Mouse (Mus musculus): ENCODE measurements around the gene 4930562C15Rik.
"Not testable (repeated sequence)": the region's sequence is repeated elsewhere in the genome, so short reads cannot be mapped to it uniquely, and the experiment has no call there.

4930562C15Rik gene

GRCm38 (mm10) chr16:4835191-4835590, at the start of gene 4930562C15Rik:
4930562C15Rik (plus strand) TSS chr16:4835416.
- in situ Hi-C loops (cut with MboI, MseI): no loop called here

- in situ Hi-C loops (cut with MboI, MseI): loop anchor here in 1 of 2 experiments (5.0 kb wide), 1 partner anchor 68 kb away; the partner anchor contains the start of gene Nmral1
These were observed 49.5 kb upstream of the 4930562C15Rik start for GRCm38 (mm10) chr16:4785706-4786105.

- in situ Hi-C loops (cut with MboI, MseI): loop anchor here in 1 of 2 experiments (5.0 kb wide), 1 partner anchor 71 kb away; the partner anchor contains the start of gene Nmral1
These were observed 47.0 kb upstream of the 4930562C15Rik start for GRCm38 (mm10) chr16:4788176-4788575.

- in situ Hi-C loops (cut with MboI, MseI): loop anchor here in 1 of 2 experiments (5.0 kb wide), 1 partner anchor 72 kb away; the partner anchor contains the start of gene Nmral1
These were observed 45.9 kb upstream of the 4930562C15Rik start for GRCm38 (mm10) chr16:4789311-4789768.

GRCm38 (mm10) chr16:4789810-4790559, 45.2 kb upstream of the 4930562C15Rik start, which contains the start of gene Cdip1:
Cdip1 (minus strand) TSS chr16:4790292.
- in situ Hi-C loops (cut with MboI, MseI): loop anchor here in 1 of 2 experiments (5.0 kb wide), 1 partner anchor 73 kb away; the partner anchor contains the start of gene Nmral1

GRCm38 (mm10) chr16:4791332-4791731, 43.9 kb upstream of the 4930562C15Rik start:
- in situ Hi-C loops (cut with MboI, MseI): no loop called here

- in situ Hi-C loops (cut with MboI, MseI): no loop called here
These were observed 38.6 kb upstream of the 4930562C15Rik start for GRCm38 (mm10) chr16:4796631-4797030.

- in situ Hi-C loops (cut with MboI, MseI): loop anchor here (10.0 kb wide), 2 partner anchors 306 to 1104 kb away; partner anchors contain the start of gene Mefv (in 1 of the 2)
These were observed 16.9 kb upstream of the 4930562C15Rik start for GRCm38 (mm10) chr16:4818349-4818748.

GRCm38 (mm10) chr16:4824466-4824865, 10.8 kb upstream of the 4930562C15Rik start:
- in situ Hi-C loops (cut with MboI, MseI): not testable (repeated sequence)

GRCm38 (mm10) chr16:4827639-4828038, 7.6 kb upstream of the 4930562C15Rik start:
- in situ Hi-C loops (cut with MboI, MseI): no loop called here

GRCm38 (mm10) chr16:4829271-4829900, 5.8 kb upstream of the 4930562C15Rik start:
- in situ Hi-C loops (cut with MboI, MseI): no loop called here

GRCm38 (mm10) chr16:4831650-4832419, 3.4 kb upstream of the 4930562C15Rik start:
- in situ Hi-C loops (cut with MboI, MseI): no loop called here

- in situ Hi-C loops (cut with MboI, MseI): no loop called here
These were observed 1.4 kb upstream of the 4930562C15Rik start for GRCm38 (mm10) chr16:4833858-4834257.

- in situ Hi-C loops (cut with MboI, MseI): no loop called here
These were observed 2.4 kb downstream of the 4930562C15Rik start for GRCm38 (mm10) chr16:4837631-4838030.

- in situ Hi-C loops (cut with MboI, MseI): no loop called here
These were observed 4.3 kb downstream of the 4930562C15Rik start for GRCm38 (mm10) chr16:4839552-4839951.

GRCm38 (mm10) chr16:4840231-4840630, 5.0 kb downstream of the 4930562C15Rik start:
- in situ Hi-C loops (cut with MboI, MseI): no loop called here

GRCm38 (mm10) chr16:4847041-4847440, 11.8 kb downstream of the 4930562C15Rik start:
- in situ Hi-C loops (cut with MboI, MseI): no loop called here

- in situ Hi-C loops (cut with MboI, MseI): no loop called here
These were observed 12.9 kb downstream of the 4930562C15Rik start for GRCm38 (mm10) chr16:4848090-4848489.

GRCm38 (mm10) chr16:4850361-4850760, 15.1 kb downstream of the 4930562C15Rik start:
- in situ Hi-C loops (cut with MboI, MseI): no loop called here

- in situ Hi-C loops (cut with MboI, MseI): no loop called here
These were observed 15.9 kb downstream of the 4930562C15Rik start for GRCm38 (mm10) chr16:4850938-4851628.

Data from T-helper 17 cell (primary cell).